Mouse (Mus musculus): ENCODE data around the gene Irak1. TPM values are rescaled to one million over a fixed set of nuclear protein-coding genes. Genes with fewer than 3 reads are reported as not detected.

Gene Irak1
- 230 and 236 TPM in 2 replicates for polyA plus RNA-seq (2012; rRNA removed)

- no peak for DNase-seq (ENCODE audit: low read depth)
These were observed at the start of gene Irak1 for GRCm38 (mm10) chrX:74023188-74024049. TSS of gene Irak1 (minus strand) at chrX:74023918.

GRCm38 (mm10) chrX:74070794-74071193 lies 47.1 kb upstream of the Irak1 start:
- DNase-seq (ENCODE audit: low read depth) = no peak

DNA sequence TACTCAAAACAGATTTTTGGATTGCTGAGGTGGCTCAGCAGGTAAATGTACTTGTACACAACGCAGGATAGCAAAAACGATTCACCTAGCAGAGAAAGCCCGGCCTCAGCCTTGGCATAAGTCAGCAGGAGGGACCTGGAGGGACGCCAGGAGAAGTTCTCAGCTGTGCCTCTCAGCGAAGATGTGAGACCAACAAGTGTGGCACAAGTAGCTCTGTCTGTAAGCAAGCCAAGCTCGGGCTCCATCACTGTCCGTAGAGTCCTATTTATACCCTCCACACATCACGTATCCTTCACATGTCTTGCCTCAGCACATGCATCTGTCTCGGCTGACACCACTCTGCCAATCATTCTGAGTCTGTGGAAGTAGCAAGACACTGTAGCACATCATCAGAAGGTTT lies 44.2 kb upstream of the Irak1 start:
- no peak for DNase-seq (ENCODE audit: low read depth)

GRCm38 (mm10) chrX:74045107-74045506 lies 21.4 kb upstream of the Irak1 start:
- DNase-seq (ENCODE audit: low read depth) = no peak

GRCm38 (mm10) chrX:74037702-74038375 lies 14.1 kb upstream of the Irak1 start:
- DNase-seq (ENCODE audit: low read depth) = no peak

- no peak for DNase-seq (ENCODE audit: low read depth)
These were observed 6.3 kb upstream of the Irak1 start for GRCm38 (mm10) chrX:74030000-74030399.

DNA sequence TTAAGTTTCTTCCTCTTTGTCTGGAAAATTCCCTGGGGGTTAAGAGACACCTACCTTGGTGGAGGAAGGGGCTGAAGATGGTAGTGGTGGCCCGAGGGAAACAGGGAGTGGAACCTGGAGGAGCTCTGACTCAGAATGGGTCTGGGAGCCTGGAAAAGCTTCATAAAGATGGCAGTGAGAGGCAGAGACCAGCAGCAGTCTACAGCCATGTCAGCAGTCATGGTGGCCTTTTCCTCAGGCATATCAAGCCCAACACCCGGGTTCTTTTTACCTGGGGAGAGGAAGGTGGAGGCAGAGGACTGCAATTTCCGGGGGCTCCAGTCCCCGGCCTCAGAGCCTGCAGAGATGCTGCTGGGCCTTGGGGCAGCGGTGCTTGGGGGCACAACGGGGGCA lies 927 bp downstream of the Irak1 start:
- no peak for DNase-seq (ENCODE audit: low read depth)

GRCm38 (mm10) chrX:74014597-74014996 lies 9.1 kb downstream of the Irak1 start:
- no peak for DNase-seq (ENCODE audit: low read depth)

GRCm38 (mm10) chrX:74008063-74008462 lies 15.7 kb downstream of the Irak1 start:
- no peak for DNase-seq (ENCODE audit: low read depth)

GRCm38 (mm10) chrX:74006401-74006800 lies 17.3 kb downstream of the Irak1 start:
- DNase-seq (ENCODE audit: low read depth) = no peak

DNA sequence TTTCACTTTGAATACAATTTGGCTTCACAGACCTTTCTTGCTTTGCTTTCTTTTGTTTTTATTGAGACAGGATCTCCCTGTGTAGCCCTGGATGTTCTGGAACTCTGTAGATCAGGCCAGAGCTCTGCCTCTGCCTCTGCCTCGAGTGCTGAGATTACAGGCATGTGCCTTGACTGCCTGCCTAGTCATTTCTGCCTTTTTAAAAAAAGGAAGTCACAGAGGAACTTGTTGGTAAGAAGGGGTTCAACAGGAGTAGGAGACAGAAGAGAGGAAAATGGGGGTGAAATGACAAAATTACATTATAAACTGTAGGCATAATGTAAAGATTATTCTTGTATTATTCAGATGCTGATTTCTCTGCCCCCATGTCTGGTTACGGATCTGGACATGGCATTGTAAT lies 20.1 kb downstream of the Irak1 start:
- no peak for DNase-seq (ENCODE audit: low read depth)

- no peak for DNase-seq (ENCODE audit: low read depth)
These were observed 22.7 kb downstream of the Irak1 start for GRCm38 (mm10) chrX:74001024-74001423.

GRCm38 (mm10) chrX:73998911-73999869 lies 24.5 kb downstream of the Irak1 start:
- DNase-seq (ENCODE audit: low read depth) = no peak

GRCm38 (mm10) chrX:73977783-73978182 lies 45.9 kb downstream of the Irak1 start:
- no peak for DNase-seq (ENCODE audit: low read depth)

DNA sequence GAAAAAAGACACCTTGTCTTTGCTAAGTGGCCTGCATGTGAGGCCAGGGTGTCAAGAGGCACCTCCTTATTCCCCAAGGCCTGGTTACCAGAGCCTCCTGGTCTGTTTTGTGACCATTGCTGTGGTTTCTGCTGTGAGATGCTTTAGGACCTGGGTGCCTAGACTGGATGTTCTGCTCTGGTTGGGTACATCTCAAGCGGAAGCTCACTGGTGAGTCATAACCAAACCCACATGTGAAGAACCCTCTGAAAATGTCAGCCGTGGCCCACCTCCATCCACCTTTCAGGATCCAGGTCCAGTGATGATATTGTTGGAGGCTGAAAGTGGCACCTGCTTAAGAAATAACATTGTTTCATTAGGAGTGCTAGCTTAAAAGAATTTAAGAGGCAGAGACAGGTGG lies 47.4 kb downstream of the Irak1 start:
- DNase-seq (ENCODE audit: low read depth) = no peak

- no peak for DNase-seq (ENCODE audit: low read depth)
These were observed 50.9 kb downstream of the Irak1 start for GRCm38 (mm10) chrX:73972774-73973173.

- no peak for DNase-seq (ENCODE audit: low read depth)
These were observed 52.9 kb downstream of the Irak1 start for GRCm38 (mm10) chrX:73970781-73971180.

- DNase-seq (ENCODE audit: low read depth) = no peak
These were observed 54.0 kb downstream of the Irak1 start for GRCm38 (mm10) chrX:73969729-73970128.

DNA sequence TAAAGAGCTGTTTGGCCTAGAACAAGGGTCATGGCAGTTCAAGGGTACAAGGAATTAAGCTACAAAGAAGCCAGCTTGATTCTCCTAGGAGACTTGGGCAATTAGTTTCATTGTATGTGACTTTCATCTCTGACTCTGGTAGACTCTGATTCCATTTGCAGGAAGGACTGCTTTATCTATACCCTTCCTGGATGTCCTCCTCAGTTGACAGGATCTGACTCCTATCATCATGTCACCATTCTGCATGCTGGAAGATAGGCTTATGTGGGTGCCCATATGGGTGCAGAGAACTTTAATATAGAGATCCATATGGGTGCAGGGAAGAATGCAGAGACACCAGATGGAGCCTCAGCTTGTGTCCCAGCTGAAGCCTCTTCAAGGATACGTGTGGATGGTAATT lies 54.6 kb downstream of the Irak1 start:
- no peak for DNase-seq (ENCODE audit: low read depth)

GRCm38 (mm10) chrX:73967177-73968075 lies 56.3 kb downstream of the Irak1 start:
- DNase-seq (ENCODE audit: low read depth) = peak; percentile 50

All from gonadal fat pad, adult 2 months (tissue).